Mouse (Mus musculus): ENCODE measurements around the gene Ddx49. TPM values are rescaled to one million over a fixed set of nuclear protein-coding genes. Genes with fewer than 3 reads are reported as not detected.

Ddx49 gene
- polyA plus RNA-seq, 1 experiment from 2014 or later, result 44.8 TPM

DNA sequence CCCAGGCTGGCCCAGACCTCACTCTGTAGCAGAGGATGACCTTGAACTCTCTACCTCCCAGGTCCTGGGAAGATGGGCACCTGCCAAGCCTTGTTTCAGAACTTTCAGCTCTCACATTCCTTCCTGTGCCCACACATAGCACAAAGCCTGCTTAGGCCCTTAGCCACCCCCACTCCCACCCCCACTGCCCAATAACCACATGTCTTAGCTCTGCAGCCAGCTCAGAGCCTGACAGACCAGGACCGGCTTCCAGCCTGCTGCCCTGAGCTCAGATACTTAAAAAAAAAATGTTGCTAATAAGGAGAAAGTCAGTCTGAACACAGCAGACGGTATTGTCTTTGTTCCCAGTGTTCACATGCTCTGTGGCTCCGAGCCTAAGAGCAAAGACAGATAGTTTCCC is 21.3 kb downstream of the Ddx49 start:
- WGBS, result 28% methylated on average over 3 of the region's 3 CpGs
- no peaks in the 10 kb centered on the region for H3K9me3 ChIP-seq (ENCODE audit: control insufficient read depth, low read length)
- H3K4me2 ChIP-seq (ENCODE audit: low read length), result no peak overlapping the region
- no peak overlapping the region for H3K27ac ChIP-seq (replicated peaks; ENCODE audit: low read depth, low read length)
- no peak overlapping the region for H3K9ac ChIP-seq (replicated peaks; ENCODE audit: low read length)
- ATAC-seq (ENCODE audit: low FRiP score, low TSS enrichment) (no peak), DNase-seq (no peak)
- no peaks in the 10 kb centered on the region for H3K27me3 ChIP-seq (ENCODE audit: control insufficient read depth, insufficient read depth, low read length)
- no peak overlapping the region for H3K4me3 ChIP-seq (replicated peaks; ENCODE audit: low read depth, low read length)
- peaks cover 10% of the 10 kb centered on the region for H3K36me3 ChIP-seq (ENCODE audit: control insufficient read depth, insufficient read depth, low read length)
- 0 out of 2 replicates have a peak, but pooled peaks cover 12% of the 10 kb centered on the region for H3K4me1 ChIP-seq (ENCODE audit: control insufficient read depth, insufficient read depth, low read length)

- no peak overlapping the region for H3K4me3 ChIP-seq (replicated peaks; ENCODE audit: low read depth, low read length)
- H3K9ac ChIP-seq (replicated peaks; ENCODE audit: low read length), result no peak overlapping the region
- H3K27ac ChIP-seq (replicated peaks; ENCODE audit: low read depth, low read length), result no peak overlapping the region
- 0 out of 2 replicates have a peak, but pooled peaks cover 8% of the 10 kb centered on the region for H3K4me1 ChIP-seq (ENCODE audit: control insufficient read depth, insufficient read depth, low read length)
- H3K9me3 ChIP-seq (ENCODE audit: control insufficient read depth, low read length), result no peaks in the 10 kb centered on the region
- ATAC-seq (ENCODE audit: low FRiP score, low TSS enrichment) (no peak), DNase-seq (no peak)
- no peaks in the 10 kb centered on the region for H3K27me3 ChIP-seq (ENCODE audit: control insufficient read depth, insufficient read depth, low read length)
- no peaks in the 10 kb centered on the region for H3K36me3 ChIP-seq (ENCODE audit: control insufficient read depth, insufficient read depth, low read length)
- H3K4me2 ChIP-seq (ENCODE audit: low read length), result no peak overlapping the region
- WGBS, result 75% methylated on average over 8 of the region's 8 CpGs
Observed at GRCm38 (mm10) chr8:70279266-70279665, 23.0 kb downstream of the Ddx49 start.

DNA sequence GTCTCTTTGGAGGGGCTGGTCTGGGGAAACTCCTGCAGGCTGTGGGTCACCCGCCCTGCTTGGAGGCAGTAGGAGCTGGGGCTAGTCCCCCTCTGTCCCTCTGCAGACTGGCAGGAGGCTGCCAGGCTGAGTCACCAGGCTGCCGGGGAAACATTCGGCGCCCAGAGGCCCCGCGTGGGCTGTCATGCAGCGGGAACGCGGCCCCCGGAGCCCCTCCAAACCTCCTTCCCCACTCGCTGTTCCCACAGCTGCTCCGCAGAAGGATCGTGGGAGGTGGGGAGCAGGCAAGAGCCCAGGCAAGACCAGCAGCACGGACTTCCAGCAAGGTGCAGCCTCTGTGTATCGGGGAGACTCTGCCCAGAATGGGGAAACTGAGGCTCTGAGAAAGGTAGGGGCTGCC is 24.1 kb downstream of the Ddx49 start:
- ATAC-seq (ENCODE audit: low FRiP score, low TSS enrichment), result no peak
- H3K27me3 ChIP-seq (ENCODE audit: control insufficient read depth, insufficient read depth, low read length), result no peaks in the 10 kb centered on the region
- no peak overlapping the region for H3K27ac ChIP-seq (replicated peaks; ENCODE audit: low read depth, low read length)
- no peaks in the 10 kb centered on the region for H3K9me3 ChIP-seq (ENCODE audit: control insufficient read depth, low read length)
- 62% methylated on average over 15 of the region's 15 CpGs for WGBS
- no peaks in the 10 kb centered on the region for H3K36me3 ChIP-seq (ENCODE audit: control insufficient read depth, insufficient read depth, low read length)
- no peak overlapping the region for H3K4me3 ChIP-seq (replicated peaks; ENCODE audit: low read depth, low read length)
- no peak overlapping the region for H3K9ac ChIP-seq (replicated peaks; ENCODE audit: low read length)
- DNase-seq, result no peak
- H3K4me1 ChIP-seq (ENCODE audit: control insufficient read depth, insufficient read depth, low read length), result 0 out of 2 replicates have a peak, but pooled peaks cover 6% of the 10 kb centered on the region
- H3K4me2 ChIP-seq (ENCODE audit: low read length), result no peak overlapping the region

GRCm38 (mm10) chr8:70276476-70276875 is 25.8 kb downstream of the Ddx49 start:
- no peaks in the 10 kb centered on the region for H3K4me1 ChIP-seq (ENCODE audit: control insufficient read depth, insufficient read depth, low read length)
- no peaks in the 10 kb centered on the region for H3K9me3 ChIP-seq (ENCODE audit: control insufficient read depth, low read length)
- ATAC-seq (ENCODE audit: low FRiP score, low TSS enrichment), result no peak
- H3K4me2 ChIP-seq (ENCODE audit: low read length), result no peak overlapping the region
- WGBS, result 94% methylated on average over 3 of the region's 3 CpGs
- no peak overlapping the region for H3K27ac ChIP-seq (replicated peaks; ENCODE audit: low read depth, low read length)
- H3K9ac ChIP-seq (replicated peaks; ENCODE audit: low read length), result no peak overlapping the region
- DNase-seq, result no peak
- H3K4me3 ChIP-seq (replicated peaks; ENCODE audit: low read depth, low read length), result no peak overlapping the region
- H3K36me3 ChIP-seq (ENCODE audit: control insufficient read depth, insufficient read depth, low read length), result no peaks in the 10 kb centered on the region
- no peaks in the 10 kb centered on the region for H3K27me3 ChIP-seq (ENCODE audit: control insufficient read depth, insufficient read depth, low read length)

DNA sequence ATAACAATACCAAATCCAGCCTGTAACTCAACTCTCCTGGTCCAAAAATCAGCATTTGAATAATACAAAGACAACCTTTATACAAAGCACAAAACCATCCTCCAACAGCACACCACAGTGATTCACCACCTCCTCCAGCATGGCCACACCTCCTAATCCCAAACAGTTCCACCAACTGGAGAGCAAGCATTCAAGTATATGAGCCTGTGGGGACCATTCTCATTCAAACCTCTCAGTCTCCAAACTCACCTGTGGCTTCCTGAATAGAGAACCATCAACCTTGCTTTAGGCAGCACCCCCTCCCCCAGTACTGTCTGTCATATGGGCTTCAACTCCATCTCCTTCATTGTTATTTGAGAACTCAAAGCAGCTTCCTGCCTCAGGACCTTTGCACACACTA is 27.9 kb downstream of the Ddx49 start:
- H3K4me3 ChIP-seq (replicated peaks; ENCODE audit: low read depth, low read length), result no peak overlapping the region
- no peaks in the 10 kb centered on the region for H3K9me3 ChIP-seq (ENCODE audit: control insufficient read depth, low read length)
- no peak overlapping the region for H3K9ac ChIP-seq (replicated peaks; ENCODE audit: low read length)
- no peaks in the 10 kb centered on the region for H3K4me1 ChIP-seq (ENCODE audit: control insufficient read depth, insufficient read depth, low read length)
- H3K4me2 ChIP-seq (ENCODE audit: low read length), result no peak overlapping the region
- H3K36me3 ChIP-seq (ENCODE audit: control insufficient read depth, insufficient read depth, low read length), result no peaks in the 10 kb centered on the region
- DNase-seq (no peak), ATAC-seq (ENCODE audit: low FRiP score, low TSS enrichment) (no peak)
- no peaks in the 10 kb centered on the region for H3K27me3 ChIP-seq (ENCODE audit: control insufficient read depth, insufficient read depth, low read length)
- H3K27ac ChIP-seq (replicated peaks; ENCODE audit: low read depth, low read length), result no peak overlapping the region

- no peaks in the 10 kb centered on the region for H3K9me3 ChIP-seq (ENCODE audit: control insufficient read depth, low read length)
- H3K4me1 ChIP-seq (ENCODE audit: control insufficient read depth, insufficient read depth, low read length), result no peaks in the 10 kb centered on the region
- H3K4me3 ChIP-seq (replicated peaks; ENCODE audit: low read depth, low read length), result no peak overlapping the region
- ATAC-seq (ENCODE audit: low FRiP score, low TSS enrichment) (no peak), DNase-seq (no peak)
- WGBS, result 70% methylated on average over 3 of the region's 3 CpGs
- no peaks in the 10 kb centered on the region for H3K36me3 ChIP-seq (ENCODE audit: control insufficient read depth, insufficient read depth, low read length)
- H3K9ac ChIP-seq (replicated peaks; ENCODE audit: low read length), result no peak overlapping the region
- H3K4me2 ChIP-seq (ENCODE audit: low read length), result no peak overlapping the region
- no peak overlapping the region for H3K27ac ChIP-seq (replicated peaks; ENCODE audit: low read depth, low read length)
- no peaks in the 10 kb centered on the region for H3K27me3 ChIP-seq (ENCODE audit: control insufficient read depth, insufficient read depth, low read length)
Observed at GRCm38 (mm10) chr8:70272949-70273348, 29.3 kb downstream of the Ddx49 start.

DNA sequence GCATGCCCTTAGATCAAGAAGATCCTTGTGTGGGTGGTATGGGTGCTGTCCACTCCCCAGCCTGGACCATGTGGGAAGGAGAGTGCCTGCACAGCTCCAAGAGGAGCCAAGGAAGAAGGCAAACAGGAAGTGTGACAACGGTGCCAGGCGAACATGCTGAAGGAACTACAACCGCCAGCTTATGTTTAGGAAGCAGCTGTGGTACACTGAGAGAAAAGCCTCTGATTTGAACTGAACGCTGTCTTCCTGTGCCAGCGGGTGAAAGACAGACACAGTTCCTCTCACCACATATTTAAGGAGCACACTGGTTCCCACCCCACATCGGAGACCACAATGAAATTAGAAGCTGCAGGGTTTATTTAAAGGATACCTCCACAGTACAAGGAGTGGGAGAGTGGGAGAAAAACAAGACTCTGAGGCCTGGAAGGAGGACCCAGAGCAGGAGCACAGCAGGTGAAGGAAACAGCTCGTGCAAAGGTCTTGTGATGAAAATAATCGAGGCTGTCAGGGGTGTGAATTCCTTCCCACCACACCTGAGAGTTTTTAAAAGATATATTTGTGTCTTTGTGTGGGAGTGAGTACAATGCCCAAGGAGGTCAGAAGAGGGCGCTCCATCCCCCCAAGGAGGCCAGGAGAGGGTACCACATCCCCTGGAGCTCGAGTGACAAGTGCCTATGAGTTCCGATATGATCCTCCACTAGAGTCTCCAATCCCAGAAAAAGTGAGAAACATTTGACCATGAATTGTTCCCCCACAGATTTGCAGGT is 33.3 kb downstream of the Ddx49 start:
- ATAC-seq (ENCODE audit: low FRiP score, low TSS enrichment) (no peak), DNase-seq (peak; percentile 35)
- 62% methylated on average over 11 of the region's 11 CpGs for WGBS
- Histone ChIP-seq H3K27me3 (ENCODE audit: control insufficient read depth, insufficient read depth, low read length) (no peaks in the 10 kb centered on the region), H3K4me1 (ENCODE audit: control insufficient read depth, insufficient read depth, low read length) (no peaks in the 10 kb centered on the region), H3K9ac (replicated peaks; ENCODE audit: low read length) (no peak overlapping the region), H3K9me3 (ENCODE audit: control insufficient read depth, low read length) (no peaks in the 10 kb centered on the region), H3K27ac (replicated peaks; ENCODE audit: low read depth, low read length) (no peak overlapping the region), H3K4me3 (replicated peaks; ENCODE audit: low read depth, low read length) (no peak overlapping the region), H3K4me2 (ENCODE audit: low read length) (no peak overlapping the region), H3K36me3 (ENCODE audit: control insufficient read depth, insufficient read depth, low read length) (peaks cover 24% of the 10 kb centered on the region)

DNA sequence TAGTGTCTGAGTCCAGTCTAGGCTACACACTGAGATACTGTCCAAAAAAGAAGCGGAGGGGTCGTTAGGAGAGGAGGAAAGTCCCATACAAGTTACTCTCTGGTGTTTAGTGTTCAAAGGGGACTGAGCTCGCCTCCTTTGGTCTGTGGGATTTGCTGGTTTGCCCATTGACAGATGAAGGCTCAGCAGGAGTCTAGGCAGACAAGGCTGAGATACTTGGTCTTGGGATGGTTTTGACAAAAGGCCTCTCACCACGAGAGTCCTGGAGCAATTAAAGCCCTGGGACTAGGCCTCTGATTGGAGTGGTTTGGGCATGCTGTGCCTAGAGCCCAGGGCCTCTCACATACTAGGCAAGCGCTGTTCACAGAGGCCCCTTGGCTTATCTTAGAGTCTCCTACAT is 34.0 kb downstream of the Ddx49 start:
- Histone ChIP-seq H3K9ac (replicated peaks; ENCODE audit: low read length) (no peak overlapping the region), H3K4me1 (ENCODE audit: control insufficient read depth, insufficient read depth, low read length) (no peaks in the 10 kb centered on the region), H3K27me3 (ENCODE audit: control insufficient read depth, insufficient read depth, low read length) (no peaks in the 10 kb centered on the region), H3K27ac (replicated peaks; ENCODE audit: low read depth, low read length) (no peak overlapping the region), H3K9me3 (ENCODE audit: control insufficient read depth, low read length) (no peaks in the 10 kb centered on the region), H3K36me3 (ENCODE audit: control insufficient read depth, insufficient read depth, low read length) (peaks cover 30% of the 10 kb centered on the region), H3K4me2 (ENCODE audit: low read length) (no peak overlapping the region), H3K4me3 (replicated peaks; ENCODE audit: low read depth, low read length) (no peak overlapping the region)
- 43% methylated on average over 5 of the region's 5 CpGs for WGBS
- ATAC-seq (ENCODE audit: low FRiP score, low TSS enrichment) (no peak), DNase-seq (no peak)

- WGBS, result 88% methylated on average over 3 of the region's 3 CpGs
- H3K36me3 ChIP-seq (ENCODE audit: control insufficient read depth, insufficient read depth, low read length), result peaks cover 37% of the 10 kb centered on the region
- no peak for DNase-seq
- no peaks in the 10 kb centered on the region for H3K27me3 ChIP-seq (ENCODE audit: control insufficient read depth, insufficient read depth, low read length)
- no peak overlapping the region for H3K4me3 ChIP-seq (replicated peaks; ENCODE audit: low read depth, low read length)
- no peaks in the 10 kb centered on the region for H3K9me3 ChIP-seq (ENCODE audit: control insufficient read depth, low read length)
- no peak for ATAC-seq (ENCODE audit: low FRiP score, low TSS enrichment)
- no peak overlapping the region for H3K27ac ChIP-seq (replicated peaks; ENCODE audit: low read depth, low read length)
- no peaks in the 10 kb centered on the region for H3K4me1 ChIP-seq (ENCODE audit: control insufficient read depth, insufficient read depth, low read length)
- H3K9ac ChIP-seq (replicated peaks; ENCODE audit: low read length), result no peak overlapping the region
- no peak overlapping the region for H3K4me2 ChIP-seq (ENCODE audit: low read length)
Observed at GRCm38 (mm10) chr8:70267674-70268073, 34.6 kb downstream of the Ddx49 start.

Measured in midbrain, embryonic 14.5 days (tissue).